Mouse (Mus musculus): ENCODE measurements at regions not wholly inside any gene's neighbourhood (a gene's known extent, or its start where the extent isn't known, plus 50 kb on each side); places are given as distances from the start of the nearest gene placed in this dataset.

DNA sequence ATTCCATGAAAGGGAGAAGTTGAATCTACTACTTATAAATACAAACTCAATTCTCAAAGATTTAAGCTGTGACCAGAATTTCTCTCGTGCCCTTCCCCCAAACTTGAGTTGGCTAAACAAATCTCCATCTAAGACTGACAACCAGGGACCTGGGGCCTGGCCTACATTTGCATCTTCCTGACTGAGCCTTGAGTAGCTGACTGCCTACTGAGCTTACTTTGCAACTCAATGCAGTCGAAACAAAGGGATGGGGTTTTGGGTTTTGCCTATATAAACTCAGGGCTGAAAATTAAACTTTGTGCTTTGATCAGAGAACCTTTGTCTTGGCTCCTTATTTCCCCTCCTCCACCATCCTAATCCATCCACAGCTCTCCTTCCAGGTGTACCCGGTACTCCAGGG, 205.9 kb downstream of the Dusp6 start:
- TF ChIP-seq POLR2A (IDR thresholded peaks at IDR 0.05; ENCODE audit: control insufficient read depth, low read depth, low read length) (no peak), CTCF (IDR thresholded peaks at IDR 0.05; ENCODE audit: control insufficient read depth, insufficient read depth, insufficient replicate concordance, low read depth, low read length) (no peak)
